Mouse (Mus musculus): ENCODE data around the gene Krt16. TPM values are rescaled to one million over a fixed set of nuclear protein-coding genes. Genes with fewer than 3 reads are reported as not detected.
"Not testable (repeated sequence)": the region's sequence is repeated elsewhere in the genome, so short reads cannot be mapped to it uniquely, and the experiment has no call there.

The Krt16 gene
- polyA plus RNA-seq, 1 experiment, result not detected

- TF ChIP-seq FLI1 (IDR thresholded peaks at IDR 0.05; ENCODE audit: low read length) (no peak), GATA1 (IDR thresholded peaks at IDR 0.05; ENCODE audit: borderline replicate concordance, low read length) (no peak)
- Histone ChIP-seq H3K4me1 (no peaks in the 10 kb centered on the region), H3K27me3 (replicated peaks) (peaks cover 55% of the 10 kb centered on the region), H3K9me3 (no peaks in the 10 kb centered on the region), H3K36me3 (replicated peaks; ENCODE audit: low read length) (no peaks in the 10 kb centered on the region), H3K4me3 (replicated peaks) (no peak within 1 kb of the TSS)
Observed at GRCm38 (mm10) chr11:100260514-100261234, 12.0 kb upstream of the Krt16 start, which contains the start of gene Krt17. Gene Krt17, minus strand, starts transcription at chr11:100261029.

GRCm38 (mm10) chr11:100259079-100259478 lies 10.4 kb upstream of the Krt16 start:
- Histone ChIP-seq H3K4me1 (peaks cover 8% of the 10 kb centered on the region), H3K36me3 (replicated peaks; ENCODE audit: low read length) (no peaks in the 10 kb centered on the region), H3K9me3 (no peaks in the 10 kb centered on the region), H3K4me3 (replicated peaks) (no peak overlapping the region), H3K27me3 (replicated peaks) (peaks cover 61% of the 10 kb centered on the region)
- TF ChIP-seq FLI1 (IDR thresholded peaks at IDR 0.05; ENCODE audit: low read length) (no peak), GATA1 (IDR thresholded peaks at IDR 0.05; ENCODE audit: borderline replicate concordance, low read length) (no peak)

DNA sequence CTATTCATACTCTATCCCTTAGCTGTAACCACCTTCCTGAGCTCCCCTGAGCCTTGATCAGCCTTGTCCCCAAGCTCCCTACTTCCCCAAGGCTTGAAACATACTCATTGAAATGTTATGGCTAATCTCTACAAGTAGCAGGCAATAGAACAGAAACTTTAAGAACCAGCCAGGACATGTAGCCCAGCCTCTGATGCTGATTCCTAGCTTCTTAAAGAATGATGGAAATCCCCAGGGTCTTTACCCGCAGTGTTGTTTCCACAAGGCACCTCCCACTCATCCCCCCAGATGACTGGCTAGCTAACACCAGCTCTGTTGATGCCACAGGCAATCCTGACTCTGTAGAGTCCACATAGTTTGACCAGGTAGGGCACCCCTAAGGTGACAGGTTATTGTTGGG lies 9.3 kb upstream of the Krt16 start:
- Histone ChIP-seq H3K27me3 (replicated peaks) (peaks cover 65% of the 10 kb centered on the region), H3K9me3 (no peaks in the 10 kb centered on the region), H3K4me1 (peaks cover 11% of the 10 kb centered on the region), H3K36me3 (replicated peaks; ENCODE audit: low read length) (no peaks in the 10 kb centered on the region), H3K4me3 (replicated peaks) (no peak overlapping the region)
- TF ChIP-seq FLI1 (IDR thresholded peaks at IDR 0.05; ENCODE audit: low read length) (no peak), GATA1 (IDR thresholded peaks at IDR 0.05; ENCODE audit: borderline replicate concordance, low read length) (no peak)

- Histone ChIP-seq H3K36me3 (replicated peaks; ENCODE audit: low read length) (no peaks in the 10 kb centered on the region), H3K9me3 (no peaks in the 10 kb centered on the region), H3K4me1 (peaks cover 11% of the 10 kb centered on the region), H3K4me3 (replicated peaks) (no peak overlapping the region), H3K27me3 (replicated peaks) (peaks cover 51% of the 10 kb centered on the region)
- TF ChIP-seq FLI1 (IDR thresholded peaks at IDR 0.05; ENCODE audit: low read length) (no peak), GATA1 (IDR thresholded peaks at IDR 0.05; ENCODE audit: borderline replicate concordance, low read length) (no peak)
Observed at GRCm38 (mm10) chr11:100255514-100255913, 6.8 kb upstream of the Krt16 start.

DNA sequence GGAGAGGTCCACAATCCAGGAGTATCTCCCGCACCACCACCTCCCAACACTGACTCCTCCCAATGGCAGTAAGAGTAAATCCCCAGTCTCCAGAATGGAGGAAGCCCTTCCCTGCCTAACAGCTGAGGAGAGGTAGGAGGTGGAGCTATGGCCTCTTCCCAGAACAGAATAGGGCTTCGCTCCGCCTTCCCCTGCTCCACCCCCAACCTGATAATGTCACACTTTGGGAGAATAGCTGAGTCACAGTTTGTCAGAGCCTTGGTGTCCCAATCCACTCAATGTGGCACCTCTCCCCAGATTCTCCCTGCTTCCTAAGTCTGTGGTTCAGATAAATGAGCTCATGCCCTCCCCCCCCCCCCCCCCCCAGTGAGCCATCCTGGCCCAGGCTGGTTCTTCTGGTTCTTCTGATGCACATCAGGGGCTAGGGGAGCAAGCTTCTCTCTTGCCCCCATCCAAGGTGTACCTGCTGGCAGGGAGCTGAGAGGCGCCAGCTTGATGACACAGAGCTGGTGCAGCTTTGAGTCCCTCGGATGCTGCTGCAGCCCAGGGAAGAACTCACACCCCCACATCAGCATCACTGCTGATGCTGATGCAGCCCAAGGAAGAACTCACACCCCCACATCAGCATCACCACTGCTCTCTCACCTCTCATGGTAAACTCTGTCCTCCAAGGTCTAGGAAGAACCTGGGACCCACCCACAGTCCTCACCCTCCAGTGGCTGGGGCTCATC lies 5.8 kb upstream of the Krt16 start:
- TF ChIP-seq GATA1 (IDR thresholded peaks at IDR 0.05; ENCODE audit: borderline replicate concordance, low read length) (no peak), FLI1 (IDR thresholded peaks at IDR 0.05; ENCODE audit: low read length) (no peak)
- H3K36me3 ChIP-seq (replicated peaks; ENCODE audit: low read length), result no peaks in the 10 kb centered on the region
- peaks cover 47% of the 10 kb centered on the region for H3K27me3 ChIP-seq (replicated peaks)
- no peaks in the 10 kb centered on the region for H3K9me3 ChIP-seq
- peaks cover 11% of the 10 kb centered on the region for H3K4me1 ChIP-seq
- H3K4me3 ChIP-seq (replicated peaks), result no peak overlapping the region

DNA sequence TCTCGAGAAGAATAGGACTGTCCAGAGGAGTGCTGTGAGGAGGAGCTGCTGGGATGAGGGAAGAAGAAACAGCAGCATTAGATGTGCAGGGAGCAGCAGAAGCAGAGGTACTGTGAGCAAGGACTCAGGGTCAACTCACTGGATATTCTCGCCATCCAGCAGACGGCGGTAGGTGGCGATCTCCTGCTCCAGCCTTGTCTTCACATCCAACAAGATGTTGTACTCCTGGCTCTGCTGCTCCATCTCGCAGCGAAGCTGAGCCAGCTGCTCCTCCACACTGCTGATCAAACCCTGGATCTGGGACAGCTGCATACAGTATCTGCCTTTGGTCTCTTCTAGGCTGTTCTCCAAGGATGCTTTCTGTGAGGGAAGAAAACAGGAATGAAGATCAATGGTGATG lies 2.2 kb downstream of the Krt16 start:
- not testable (repeated sequence) for H3K4me3 ChIP-seq (replicated peaks); H3K9me3 ChIP-seq; H3K27me3 ChIP-seq (replicated peaks)

GRCm38 (mm10) chr11:100240272-100240671 lies 8.4 kb downstream of the Krt16 start:
- H3K36me3 ChIP-seq (replicated peaks; ENCODE audit: low read length), result not testable (repeated sequence)
- peaks cover 20% of the 10 kb centered on the region for H3K9me3 ChIP-seq

More for the DNA sequence above, 2.2 kb downstream of the Krt16 start:
- H3K4me1 ChIP-seq; H3K36me3 ChIP-seq (replicated peaks; ENCODE audit: low read length): not testable (repeated sequence)

GRCm38 (mm10) chr11:100221741-100222140 lies 27.0 kb downstream of the Krt16 start:
- H3K4me3 ChIP-seq (replicated peaks), result no peak overlapping the region
- no peaks in the 10 kb centered on the region for H3K36me3 ChIP-seq (replicated peaks; ENCODE audit: low read length)
- TF ChIP-seq GATA1 (IDR thresholded peaks at IDR 0.05; ENCODE audit: borderline replicate concordance, low read length) (no peak), FLI1 (IDR thresholded peaks at IDR 0.05; ENCODE audit: low read length) (no peak)
- no peaks in the 10 kb centered on the region for H3K4me1 ChIP-seq
- no peaks in the 10 kb centered on the region for H3K27me3 ChIP-seq (replicated peaks)
- no peaks in the 10 kb centered on the region for H3K9me3 ChIP-seq

More at GRCm38 (mm10) chr11:100240272-100240671, 8.4 kb downstream of the Krt16 start:
- not testable (repeated sequence) for H3K4me3 ChIP-seq (replicated peaks); H3K27me3 ChIP-seq (replicated peaks); H3K4me1 ChIP-seq

DNA sequence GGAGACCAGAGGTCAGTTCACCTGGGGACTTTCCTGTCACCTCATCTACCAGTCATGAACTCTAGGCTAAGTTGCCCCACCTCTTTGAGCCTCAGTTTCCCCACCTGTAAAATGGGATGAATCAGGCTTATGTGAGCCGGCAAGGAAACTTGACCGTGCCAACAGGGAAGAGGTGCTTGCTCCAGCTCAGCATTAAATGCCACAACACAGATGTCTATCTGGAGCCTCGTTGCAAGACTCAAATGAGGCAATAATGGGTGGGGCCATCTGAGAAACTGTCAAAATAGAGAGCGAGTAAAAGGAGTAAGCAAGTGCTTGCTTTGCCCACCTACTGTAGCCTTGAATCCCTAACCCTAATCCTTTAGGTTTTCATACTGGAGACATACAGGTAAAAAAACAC lies 29.4 kb downstream of the Krt16 start:
- no peak for TF ChIP-seq GATA1 (IDR thresholded peaks at IDR 0.05; ENCODE audit: borderline replicate concordance, low read length)
- TF ChIP-seq FLI1 (IDR thresholded peaks at IDR 0.05; ENCODE audit: low read length), result no peak
- H3K27me3 ChIP-seq (replicated peaks), result peaks cover 2% of the 10 kb centered on the region
- no peaks in the 10 kb centered on the region for H3K4me1 ChIP-seq
- H3K36me3 ChIP-seq (replicated peaks; ENCODE audit: low read length), result no peaks in the 10 kb centered on the region
- no peak overlapping the region for H3K4me3 ChIP-seq (replicated peaks)
- no peaks in the 10 kb centered on the region for H3K9me3 ChIP-seq

GRCm38 (mm10) chr11:100208542-100208941 lies 40.2 kb downstream of the Krt16 start:
- H3K4me1 ChIP-seq, result no peaks in the 10 kb centered on the region
- no peaks in the 10 kb centered on the region for H3K36me3 ChIP-seq (replicated peaks; ENCODE audit: low read length)
- H3K4me3 ChIP-seq (replicated peaks), result no peak overlapping the region
- H3K27me3 ChIP-seq (replicated peaks), result peaks cover 3% of the 10 kb centered on the region
- no peaks in the 10 kb centered on the region for H3K9me3 ChIP-seq
- TF ChIP-seq FLI1 (IDR thresholded peaks at IDR 0.05; ENCODE audit: low read length) (no peak), GATA1 (IDR thresholded peaks at IDR 0.05; ENCODE audit: borderline replicate concordance, low read length) (no peak)
